Mouse (Mus musculus) spleen, adult 2 months (tissue): ENCODE measurements at regions not wholly inside any gene's neighbourhood (a gene's known extent, or its start where the extent isn't known, plus 50 kb on each side); places are given as distances from the start of the nearest gene placed in this dataset.

ENCODE experiments used
- CTCF ChIP-seq: fragments of 200-500 bp; IDR thresholded peaks from 2 replicates; pipeline ENCODE4 v1.5.1; 2011; ENCODE audit warnings: mild to moderate bottlenecking, inconsistent platforms; ENCODE audit not compliant: insufficient read depth, insufficient read length, insufficient replicate concordance; ENCODE audit errors: extremely low read depth
- POLR2A ChIP-seq: fragments of 200-500 bp; IDR thresholded peaks from 2 replicates; pipeline ENCODE4 v1.6.1; 2011; ENCODE audit warnings: low read depth, low read length, inconsistent platforms

- TF ChIP-seq CTCF (peak; percentile 82; the same call in 1 of the 2 replicates), POLR2A (no peak)
Observed at GRCm38 (mm10) chr6:91575662-91576364, 60.1 kb downstream of the Lsm3 start.
